Mouse (Mus musculus) erythroblast, embryonic 14.5 days (primary cell): Measurements from ENCODE around the gene Cisd1.

Source experiments
- GATA1 ChIP-seq: IDR thresholded peaks from 2 replicates; pipeline ENCODE4 v1.6.1; 2012; ENCODE audit warnings: low read length, inconsistent platforms, mixed read lengths
- TAL1 ChIP-seq: IDR thresholded peaks from 3 replicates; pipeline ENCODE4 v1.6.1; 2012; ENCODE audit warnings: low read length, inconsistent platforms, mixed read lengths

- no peak for TF ChIP-seq GATA1
- no peak for TF ChIP-seq TAL1
Measured at GRCm38 (mm10) chr10:71384159-71385044, 39.6 kb upstream of the Cisd1 start.
